Mouse (Mus musculus) small intestine, adult 2 months (tissue): Measurements from ENCODE around the gene Cpsf6. TPM values are rescaled to one million over a fixed set of nuclear protein-coding genes. Genes with fewer than 3 reads are reported as not detected.
"Not testable (repeated sequence)": the region's sequence is repeated elsewhere in the genome, so short reads cannot be mapped to it uniquely, and the experiment has no call there.

ENCODE experiments used
- H3K27ac ChIP-seq: fragments of 200-500 bp; 2 replicates; pipeline ENCODE4 v1.5.1; 2012; ENCODE audit warnings: low read depth, low read length, control low read depth, inconsistent platforms; ENCODE audit not compliant: insufficient read depth
- H3K27me3 ChIP-seq: fragments of 200-500 bp; 2 replicates; pipeline ENCODE4 v1.6.1; 2012; ENCODE audit warnings: mild to moderate bottlenecking, moderate library complexity, low read length, inconsistent platforms; ENCODE audit not compliant: control insufficient read depth, insufficient read depth
- H3K36me3 ChIP-seq: fragments of 200-500 bp; 2 replicates; pipeline ENCODE4 v1.6.1; 2012; ENCODE audit warnings: mild to moderate bottlenecking, low read length, control low read depth, inconsistent platforms; ENCODE audit not compliant: control insufficient read depth, insufficient read depth
- H3K4me1 ChIP-seq: fragments of 200-500 bp; 2 replicates; pipeline ENCODE4 v1.6.1; 2012; ENCODE audit warnings: low read length, inconsistent platforms, mixed read lengths; ENCODE audit not compliant: control insufficient read depth, insufficient read depth, insufficient read length
- H3K4me3 ChIP-seq: fragments of 200-500 bp; 2 replicates; pipeline ENCODE4 v1.5.1; 2012; ENCODE audit warnings: low read depth, mild to moderate bottlenecking, control low read depth, inconsistent platforms, low read length, moderate library complexity
- CTCF ChIP-seq: fragments of 200-500 bp; IDR thresholded peaks from 2 replicates; pipeline ENCODE4 v1.5.1; 2012; ENCODE audit warnings: low read depth, mild to moderate bottlenecking, control low read depth, inconsistent platforms, low read length, moderate library complexity, mixed read lengths; ENCODE audit not compliant: insufficient replicate concordance, insufficient read length; ENCODE audit errors: extremely low read depth
- POLR2A ChIP-seq: fragments of 200-500 bp; IDR thresholded peaks from 2 replicates; pipeline ENCODE4 v1.6.1; 2012; ENCODE audit warnings: low read depth, mild to moderate bottlenecking, control low read depth, inconsistent platforms, low read length, moderate library complexity
- WGBS: fragments of 180-500 bp; shearing (Covaris S2); methylation state at CpG from one replicate; pipeline ENCODE4 v1.1.7; 2018; 5-methylcytosine and 5-hydroxymethylcytosine counted together
- polyA plus RNA-seq: library from polyadenylated mRNA; depleted of rRNA; stranded (reverse); fragments of >200 nt; gene quantifications from 2 replicates; pipeline ENCODE4 v1.2.3, GENCODE M21; 2012

Gene Cpsf6
- polyA plus RNA-seq, 1 experiment = 36.6 TPM

- Histone ChIP-seq H3K36me3 (no peaks in the 10 kb centered on the region), H3K4me1 (no peaks in the 10 kb centered on the region), H3K27me3 (no peaks in the 10 kb centered on the region; the same call in 1 of the 2 replicates), H3K4me3 (no peak overlapping the region), H3K27ac (no peak overlapping the region)
- WGBS = 92% methylated on average over 2 of the region's 2 CpGs
- TF ChIP-seq CTCF (no peak), POLR2A (no peak)
Measured at GRCm38 (mm10) chr10:117391801-117392200, 12.0 kb upstream of the Cpsf6 start.

GRCm38 (mm10) chr10:117391057-117391456 lies 11.2 kb upstream of the Cpsf6 start:
- Histone ChIP-seq H3K4me3 (no peak overlapping the region), H3K36me3 (no peaks in the 10 kb centered on the region), H3K4me1 (no peaks in the 10 kb centered on the region), H3K27ac (no peak overlapping the region), H3K27me3 (no peaks in the 10 kb centered on the region; the same call in 1 of the 2 replicates)
- TF ChIP-seq CTCF (no peak), POLR2A (no peak)
- 35% methylated on average over 5 of the region's 5 CpGs for WGBS

- WGBS = 52% methylated on average over 31 of the region's 31 CpGs
Measured at GRCm38 (mm10) chr10:117389904-117390875, 10.4 kb upstream of the Cpsf6 start.

GRCm38 (mm10) chr10:117389371-117389740 lies 9.5 kb upstream of the Cpsf6 start:
- no peaks in the 10 kb centered on the region; the same call in 1 of the 2 replicates for H3K27me3 ChIP-seq
- TF ChIP-seq POLR2A = no peak
- no peak for TF ChIP-seq CTCF
- H3K4me3 ChIP-seq = no peak overlapping the region
- WGBS = 95% methylated on average over 1 of the region's 1 CpGs
- no peaks in the 10 kb centered on the region for H3K4me1 ChIP-seq
- H3K27ac ChIP-seq = no peak overlapping the region
- H3K36me3 ChIP-seq = no peaks in the 10 kb centered on the region

More at GRCm38 (mm10) chr10:117389904-117390875, 10.4 kb upstream of the Cpsf6 start:
- Histone ChIP-seq H3K27me3 (no peaks in the 10 kb centered on the region; the same call in 1 of the 2 replicates), H3K36me3 (no peaks in the 10 kb centered on the region), H3K27ac (no peak overlapping the region), H3K4me1 (no peaks in the 10 kb centered on the region), H3K4me3 (no peak overlapping the region)
- no peak for TF ChIP-seq POLR2A
- TF ChIP-seq CTCF = no peak

GRCm38 (mm10) chr10:117388637-117389370 lies 9.0 kb upstream of the Cpsf6 start:
- TF ChIP-seq POLR2A = no peak
- TF ChIP-seq CTCF = no peak
- 87% methylated on average over 2 of the region's 2 CpGs for WGBS
- Histone ChIP-seq H3K27ac (no peak overlapping the region), H3K27me3 (no peaks in the 10 kb centered on the region; the same call in 1 of the 2 replicates), H3K4me1 (no peaks in the 10 kb centered on the region), H3K36me3 (no peaks in the 10 kb centered on the region), H3K4me3 (no peak overlapping the region)

GRCm38 (mm10) chr10:117387961-117388636 lies 8.3 kb upstream of the Cpsf6 start:
- not testable (repeated sequence) for H3K4me3 ChIP-seq, H3K36me3 ChIP-seq, H3K27ac ChIP-seq, H3K27me3 ChIP-seq, H3K4me1 ChIP-seq
- 69% methylated on average over 3 of the region's 3 CpGs for WGBS

GRCm38 (mm10) chr10:117386981-117387380 lies 7.2 kb upstream of the Cpsf6 start:
- H3K4me1 ChIP-seq = no peaks in the 10 kb centered on the region
- 85% methylated on average over 6 of the region's 6 CpGs for WGBS
- H3K4me3 ChIP-seq = no peak overlapping the region
- H3K27me3 ChIP-seq = no peaks in the 10 kb centered on the region; the same call in 1 of the 2 replicates
- H3K27ac ChIP-seq = no peak overlapping the region
- no peaks in the 10 kb centered on the region for H3K36me3 ChIP-seq
- TF ChIP-seq POLR2A = no peak
- TF ChIP-seq CTCF = no peak
